Mouse (Mus musculus) liver, postnatal 0 days (tissue): ENCODE data around the gene Atp1a2.

Experiments used
- CTCF ChIP-seq: sonication (generic); IDR thresholded peaks from 2 replicates; pipeline ENCODE4 v1.5.1; 2016; ENCODE audit warnings: antibody characterized with exemption, low read depth
- EP300 ChIP-seq: IDR thresholded peaks from 2 replicates; pipeline ENCODE4 v1.6.1; 2016; ENCODE audit warnings: antibody characterized with exemption, low read depth, mild to moderate bottlenecking

GRCm38 (mm10) chr1:172301180-172301579 is 3.3 kb upstream of the Atp1a2 start:
- no peak for TF ChIP-seq CTCF
- no peak for TF ChIP-seq EP300
